Mouse (Mus musculus) heart, adult 11 months (tissue): Measurements from ENCODE around the gene Acad11.

ENCODE experiments used
- DNase-seq: peaks from one replicate; pipeline ENCODE4 v3.0.0; 2022

The Acad11 gene

DNA sequence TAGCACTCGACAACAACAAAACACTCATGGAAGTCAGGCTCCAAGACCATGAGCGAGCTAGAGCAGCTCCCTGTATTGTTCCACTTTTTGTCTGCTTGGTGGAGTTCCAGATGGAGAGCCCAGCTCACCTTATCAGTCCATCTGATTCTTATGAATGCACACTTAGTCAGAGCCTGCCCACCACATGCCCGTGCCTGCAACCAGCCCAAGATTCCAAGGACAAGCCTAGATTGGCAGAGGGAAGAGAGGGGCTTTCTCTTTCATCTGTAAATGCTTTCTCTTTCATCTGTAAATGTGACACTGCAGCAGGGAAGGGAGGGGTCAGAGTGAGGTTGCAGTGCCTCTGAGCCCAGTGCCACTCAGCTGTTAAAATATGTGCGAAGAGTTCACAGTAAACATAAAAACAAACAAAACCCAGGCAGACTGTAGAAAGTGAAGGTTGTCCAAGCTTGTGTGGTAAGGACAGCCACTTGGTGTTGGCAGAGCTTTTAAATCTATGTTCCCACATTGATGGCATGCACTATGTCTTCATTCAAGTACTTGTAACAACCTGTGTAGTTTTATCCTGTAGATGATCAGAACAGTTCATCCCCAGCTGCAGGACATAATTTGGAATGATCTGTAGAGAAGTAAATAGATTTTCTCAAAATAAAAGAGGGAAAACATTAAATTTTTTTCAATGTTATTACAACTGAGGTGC is 22.7 kb downstream of the Acad11 start:
- peak; percentile 19 for DNase-seq

GRCm38 (mm10) chr9:104088555-104088954 is 25.4 kb downstream of the Acad11 start:
- peak; percentile 94 for DNase-seq

DNA sequence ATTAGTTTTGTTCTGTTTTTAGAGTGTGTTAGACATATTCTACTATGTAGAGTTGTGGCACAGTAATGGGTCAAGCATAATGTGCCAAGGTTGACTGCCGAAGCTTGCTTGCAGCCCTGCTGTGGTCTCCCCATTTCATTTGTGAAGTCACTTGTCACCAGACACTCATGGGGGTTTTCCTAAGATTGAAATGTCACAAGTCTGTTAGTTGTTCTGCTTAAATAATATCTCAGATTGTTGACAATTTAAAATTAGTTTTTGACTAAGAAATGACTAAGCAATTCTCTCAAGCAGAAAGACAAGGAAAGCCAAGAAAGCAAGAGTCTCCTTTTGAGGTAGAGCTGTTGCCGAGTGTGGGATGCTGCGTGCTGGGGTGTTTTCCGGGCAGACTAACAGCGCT is 29.8 kb downstream of the Acad11 start:
- peak; percentile 52 for DNase-seq

DNA sequence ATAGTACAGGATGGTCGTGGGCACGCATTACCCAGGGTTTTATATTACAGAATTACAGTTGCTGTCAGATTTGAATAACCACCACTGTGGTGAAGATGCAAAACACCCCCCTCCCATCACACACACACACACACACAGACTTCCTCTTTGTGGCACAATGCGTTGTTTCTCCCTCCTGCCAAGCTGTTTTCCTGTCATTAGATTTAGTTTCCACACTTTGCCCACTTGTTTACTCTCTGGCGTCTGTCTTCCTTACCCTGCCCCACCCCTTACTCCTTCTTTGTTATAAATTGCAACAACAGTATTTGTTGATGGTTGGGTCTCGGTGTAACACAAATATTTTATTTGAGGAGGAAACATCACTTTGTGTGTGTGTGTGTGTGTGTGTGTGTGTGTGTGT is 35.1 kb downstream of the Acad11 start:
- no peak for DNase-seq

GRCm38 (mm10) chr9:104099060-104099459 is 35.9 kb downstream of the Acad11 start:
- DNase-seq, result peak; percentile 79

- DNase-seq, result peak; percentile 92
Measured at GRCm38 (mm10) chr9:104100822-104101221, 37.6 kb downstream of the Acad11 start.

GRCm38 (mm10) chr9:104101458-104101857 is 38.3 kb downstream of the Acad11 start:
- DNase-seq, result no peak

DNA sequence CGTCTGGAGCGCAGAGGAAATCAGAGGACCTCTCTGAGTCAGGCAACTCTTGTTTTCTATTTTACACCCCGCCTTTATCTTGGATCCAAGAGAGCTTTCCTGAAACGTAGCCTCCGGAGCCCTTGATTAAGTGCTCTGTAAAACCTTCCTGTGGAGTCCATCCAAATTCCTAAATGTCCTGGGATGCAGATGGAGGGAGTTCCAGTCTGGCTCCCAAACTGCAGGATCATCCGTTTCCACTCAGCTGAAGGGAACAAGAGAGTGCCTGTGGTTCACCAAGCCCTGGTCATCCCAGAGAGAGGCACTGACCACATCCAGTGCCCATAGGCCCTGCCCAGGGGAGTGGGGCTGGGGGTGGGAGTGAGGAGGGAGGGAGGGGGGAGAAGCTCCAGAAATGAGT is 39.1 kb downstream of the Acad11 start:
- DNase-seq, result peak; percentile 96

- no peak for DNase-seq
Measured at GRCm38 (mm10) chr9:104102901-104103300, 39.7 kb downstream of the Acad11 start.

GRCm38 (mm10) chr9:104104986-104105385 is 41.8 kb downstream of the Acad11 start:
- DNase-seq, result no peak

GRCm38 (mm10) chr9:104106930-104107329 is 43.8 kb downstream of the Acad11 start:
- peak; percentile 87 for DNase-seq

GRCm38 (mm10) chr9:104107482-104107881 is 44.3 kb downstream of the Acad11 start:
- peak; percentile 93 for DNase-seq

DNA sequence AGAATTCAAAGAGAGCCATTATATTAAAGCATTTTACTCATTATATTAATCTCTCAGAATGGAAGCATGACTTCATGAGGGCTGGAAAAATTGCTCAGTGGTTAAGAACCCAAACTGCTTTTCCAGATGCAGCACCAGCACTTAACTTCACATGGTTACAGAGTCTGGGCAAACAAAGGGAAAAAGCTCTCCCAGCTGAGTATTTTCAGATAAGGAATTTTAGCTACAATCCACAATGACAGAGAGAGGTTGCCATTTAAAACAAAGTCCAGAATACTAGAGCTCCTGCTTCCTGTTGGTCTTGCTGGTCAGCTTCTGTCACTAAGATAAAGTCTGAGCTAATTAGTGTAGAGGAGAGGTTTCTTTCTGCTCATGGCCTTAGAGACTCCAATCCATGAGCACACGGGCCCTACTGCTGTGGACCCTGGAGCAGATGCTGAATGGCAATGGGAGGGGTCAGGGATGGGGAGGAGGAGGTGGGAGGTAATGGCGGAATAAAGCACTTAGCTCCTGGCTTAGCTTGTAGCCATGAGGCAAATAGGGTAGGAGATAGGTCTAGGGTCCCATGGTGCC is 45.5 kb downstream of the Acad11 start:
- DNase-seq, result peak; percentile 93

- DNase-seq, result no peak
Measured at GRCm38 (mm10) chr9:104109151-104109550, 46.0 kb downstream of the Acad11 start.

- peak; percentile 83 for DNase-seq
Measured at GRCm38 (mm10) chr9:104123101-104123500, 59.9 kb downstream of the Acad11 start.

- no peak for DNase-seq
Measured at GRCm38 (mm10) chr9:104123622-104124021, 60.4 kb downstream of the Acad11 start.

- peak; percentile 9 for DNase-seq
Measured at GRCm38 (mm10) chr9:104126833-104127232, 63.7 kb downstream of the Acad11 start, which contains the start of gene Ackr4. Gene Ackr4 (minus strand): TSS chr9:104126933.

DNA sequence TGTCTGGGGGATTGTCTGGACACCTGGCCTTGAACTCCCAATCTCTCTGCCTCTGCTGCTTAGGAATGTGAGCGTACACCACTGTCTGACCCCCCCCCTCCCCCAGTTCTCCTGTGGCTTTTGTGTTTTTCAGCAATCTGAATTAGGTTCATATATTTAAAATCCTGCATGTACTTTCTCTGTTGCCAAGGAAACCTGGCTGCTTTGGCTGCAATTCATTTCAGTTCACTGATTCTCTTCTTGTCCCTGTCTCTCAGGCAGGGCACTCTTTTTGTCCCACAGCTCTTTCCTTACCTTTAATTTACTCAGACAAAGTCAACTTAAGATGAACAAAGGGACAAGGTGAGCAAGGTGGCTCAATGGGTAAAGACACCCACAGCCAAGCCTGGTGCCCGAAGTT is 64.9 kb downstream of the Acad11 start:
- peak; percentile 58 for DNase-seq

GRCm38 (mm10) chr9:104130141-104130755 is 67.1 kb downstream of the Acad11 start:
- peak; percentile 97 for DNase-seq

DNA sequence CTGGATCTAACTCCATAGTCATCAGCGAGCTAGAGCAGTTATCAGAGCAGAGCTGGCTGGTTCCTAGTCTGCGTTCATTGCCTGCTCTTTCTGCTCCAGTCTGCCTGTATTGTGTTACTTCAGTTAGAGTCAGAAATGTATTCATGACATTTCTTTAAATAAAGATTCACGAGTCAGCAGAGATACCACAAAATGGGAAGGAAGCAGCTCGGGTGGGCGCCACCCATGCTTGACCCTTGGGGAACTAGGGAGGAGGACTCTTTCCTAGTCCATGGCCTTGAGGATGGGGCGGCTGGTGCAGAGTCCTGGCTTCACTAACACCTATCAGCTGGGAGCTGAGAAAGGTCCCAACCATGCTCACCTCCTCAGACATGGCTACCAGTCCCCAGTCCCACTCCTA is 77.2 kb downstream of the Acad11 start:
- DNase-seq, result peak; percentile 93

DNA sequence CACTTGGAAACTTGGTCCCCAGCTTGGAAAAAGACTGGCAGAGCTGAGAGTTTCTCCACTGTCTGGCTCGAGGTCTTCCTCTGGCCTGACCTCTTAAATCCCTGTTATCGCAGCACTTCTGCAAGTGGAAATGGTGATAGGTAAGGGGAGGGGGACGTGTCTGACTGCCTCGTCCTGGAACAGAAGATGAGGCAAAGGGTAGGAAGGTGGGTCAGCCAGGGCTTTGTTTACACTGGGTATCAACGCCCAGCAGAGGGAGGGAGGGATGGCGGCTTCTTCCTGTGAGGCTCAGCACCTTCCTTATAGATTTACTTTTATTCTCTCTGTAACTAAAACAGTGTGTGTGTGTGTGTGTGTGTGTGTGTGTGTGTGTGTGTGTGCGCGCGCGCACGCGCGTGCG is 79.6 kb downstream of the Acad11 start:
- no peak for DNase-seq

- DNase-seq, result peak; percentile 82
Measured at GRCm38 (mm10) chr9:104144314-104144996, 81.3 kb downstream of the Acad11 start.

- DNase-seq, result peak; percentile 65
Measured at GRCm38 (mm10) chr9:104146683-104147082, 83.5 kb downstream of the Acad11 start.

- DNase-seq, result peak; percentile 87
Measured at GRCm38 (mm10) chr9:104148969-104149368, 85.8 kb downstream of the Acad11 start.
